Mouse (Mus musculus): ENCODE data around the gene Lrrc61. TPM values are rescaled to one million over a fixed set of nuclear protein-coding genes. Genes with fewer than 3 reads are reported as not detected.

Lrrc61 gene
- polyA plus RNA-seq, 2 experiments: 6.7 to 17.6 TPM

GRCm38 (mm10) chr6:48555956-48556355 lies 1.4 kb downstream of the Lrrc61 start:
- ATAC-seq (ENCODE audit: low FRiP score, low read depth): no peak
- no peak overlapping the region for H3K4me3 ChIP-seq (replicated peaks; ENCODE audit: low read length)
- no peaks in the 10 kb centered on the region for H3K9me3 ChIP-seq (ENCODE audit: control insufficient read depth, low read length)
- no peak for DNase-seq (ENCODE audit: low spot score)
- WGBS: 92% methylated on average over 3 of the region's 3 CpGs
- H3K9ac ChIP-seq (ENCODE audit: low read depth, low read length, severe bottlenecking): no peak overlapping the region
- TF ChIP-seq POLR2A (IDR thresholded peaks at IDR 0.05; ENCODE audit: borderline replicate concordance, extremely low read depth, insufficient read depth, insufficient read length): no peak
- H3K27ac ChIP-seq (replicated peaks; ENCODE audit: low read depth, low read length): peak overlapping the region; percentile 97; the same call in 1 of the 2 replicates
- 0 out of 2 replicates have a peak overlapping the region, but pooled peaks have one; percentile 84 for H3K4me2 ChIP-seq (replicated peaks; ENCODE audit: low read depth, low read length, severe bottlenecking)
- H3K36me3 ChIP-seq (ENCODE audit: control insufficient read depth, insufficient read depth, low read length): no peaks in the 10 kb centered on the region
- H3K27me3 ChIP-seq (ENCODE audit: control insufficient read depth, insufficient read depth, low read length): no peaks in the 10 kb centered on the region
- peaks cover 8% of the 10 kb centered on the region; the same call in 1 of the 2 replicates for H3K4me1 ChIP-seq (ENCODE audit: control insufficient read depth, insufficient read depth, low read length)

- ATAC-seq (ENCODE audit: low FRiP score, low read depth): peak; percentile 24; the same call in 1 of the 2 replicates
- 75% methylated on average over 4 of the region's 4 CpGs for WGBS
- H3K4me2 ChIP-seq (replicated peaks; ENCODE audit: low read depth, low read length, severe bottlenecking): no peak overlapping the region
- peaks cover 19% of the 10 kb centered on the region for H3K4me1 ChIP-seq (ENCODE audit: control insufficient read depth, insufficient read depth, low read length)
- 0 out of 2 replicates have a peak overlapping the region, but pooled peaks have one; percentile 14 for H3K27ac ChIP-seq (replicated peaks; ENCODE audit: low read depth, low read length)
- H3K36me3 ChIP-seq (ENCODE audit: control insufficient read depth, insufficient read depth, low read length): peaks cover 12% of the 10 kb centered on the region; the same call in 1 of the 2 replicates
- no peaks in the 10 kb centered on the region for H3K27me3 ChIP-seq (ENCODE audit: control insufficient read depth, insufficient read depth, low read length)
- no peak overlapping the region for H3K4me3 ChIP-seq (replicated peaks; ENCODE audit: low read length)
- DNase-seq (ENCODE audit: low spot score): no peak
- H3K9ac ChIP-seq (ENCODE audit: low read depth, low read length, severe bottlenecking): no peak overlapping the region
- H3K9me3 ChIP-seq (ENCODE audit: control insufficient read depth, low read length): no peaks in the 10 kb centered on the region
- TF ChIP-seq POLR2A (IDR thresholded peaks at IDR 0.05; ENCODE audit: borderline replicate concordance, extremely low read depth, insufficient read depth, insufficient read length): no peak
Observed at GRCm38 (mm10) chr6:48565693-48566310, 11.2 kb downstream of the Lrrc61 start.

- no peak for TF ChIP-seq POLR2A (IDR thresholded peaks at IDR 0.05; ENCODE audit: borderline replicate concordance, extremely low read depth, insufficient read depth, insufficient read length)
- H3K4me2 ChIP-seq (replicated peaks; ENCODE audit: low read depth, low read length, severe bottlenecking): no peak overlapping the region
- DNase-seq (ENCODE audit: low spot score): peak; percentile 63
- peak; percentile 72 for ATAC-seq (ENCODE audit: low FRiP score, low read depth)
- peaks cover 19% of the 10 kb centered on the region for H3K4me1 ChIP-seq (ENCODE audit: control insufficient read depth, insufficient read depth, low read length)
- no peak overlapping the region for H3K4me3 ChIP-seq (replicated peaks; ENCODE audit: low read length)
- no peaks in the 10 kb centered on the region for H3K27me3 ChIP-seq (ENCODE audit: control insufficient read depth, insufficient read depth, low read length)
- H3K9ac ChIP-seq (ENCODE audit: low read depth, low read length, severe bottlenecking): no peak overlapping the region
- WGBS: 23% methylated on average over 5 of the region's 5 CpGs
- peaks cover 12% of the 10 kb centered on the region; the same call in 1 of the 2 replicates for H3K36me3 ChIP-seq (ENCODE audit: control insufficient read depth, insufficient read depth, low read length)
- peak overlapping the region; percentile 14; the same call in 1 of the 2 replicates for H3K27ac ChIP-seq (replicated peaks; ENCODE audit: low read depth, low read length)
- H3K9me3 ChIP-seq (ENCODE audit: control insufficient read depth, low read length): no peaks in the 10 kb centered on the region
Observed at GRCm38 (mm10) chr6:48566312-48566711, 11.7 kb downstream of the Lrrc61 start.

- H3K4me3 ChIP-seq (replicated peaks; ENCODE audit: low read length): no peak overlapping the region
- no peaks in the 10 kb centered on the region for H3K27me3 ChIP-seq (ENCODE audit: control insufficient read depth, insufficient read depth, low read length)
- peaks cover 12% of the 10 kb centered on the region; the same call in 1 of the 2 replicates for H3K36me3 ChIP-seq (ENCODE audit: control insufficient read depth, insufficient read depth, low read length)
- peaks cover 22% of the 10 kb centered on the region for H3K4me1 ChIP-seq (ENCODE audit: control insufficient read depth, insufficient read depth, low read length)
- DNase-seq (ENCODE audit: low spot score): no peak
- no peak for ATAC-seq (ENCODE audit: low FRiP score, low read depth)
- no peak for TF ChIP-seq POLR2A (IDR thresholded peaks at IDR 0.05; ENCODE audit: borderline replicate concordance, extremely low read depth, insufficient read depth, insufficient read length)
- no peak overlapping the region for H3K27ac ChIP-seq (replicated peaks; ENCODE audit: low read depth, low read length)
- WGBS: 80% methylated on average over 21 of the region's 21 CpGs
- no peak overlapping the region for H3K9ac ChIP-seq (ENCODE audit: low read depth, low read length, severe bottlenecking)
- H3K9me3 ChIP-seq (ENCODE audit: control insufficient read depth, low read length): no peaks in the 10 kb centered on the region
- H3K4me2 ChIP-seq (replicated peaks; ENCODE audit: low read depth, low read length, severe bottlenecking): no peak overlapping the region
Observed at GRCm38 (mm10) chr6:48568036-48568984, 13.7 kb downstream of the Lrrc61 start.

Measured in limb, embryonic 14.5 days (tissue).